Mouse (Mus musculus): ENCODE data around the gene Astn1. TPM values are rescaled to one million over a fixed set of nuclear protein-coding genes. Genes with fewer than 3 reads are reported as not detected.

Gene Astn1
- total and polyA plus RNA-seq, 2 experiments from 2014 or later: 0.10 to 0.95 TPM

- Histone ChIP-seq H3K4me2 (ENCODE audit: low read depth, low read length) (no peak overlapping the region), H3K9ac (replicated peaks; ENCODE audit: low read depth, low read length) (no peak overlapping the region), H3K36me3 (replicated peaks; ENCODE audit: control insufficient read depth, insufficient read depth, low read length) (no peaks in the 10 kb centered on the region), H3K4me1 (ENCODE audit: control insufficient read depth, insufficient read depth) (no peaks in the 10 kb centered on the region), H3K9me3 (replicated peaks; ENCODE audit: control insufficient read depth, low read length) (no peaks in the 10 kb centered on the region), H3K27me3 (ENCODE audit: control insufficient read depth, insufficient read depth, low read length) (no peaks in the 10 kb centered on the region), H3K4me3 (ENCODE audit: low read depth, low read length) (no peak overlapping the region), H3K27ac (ENCODE audit: low read depth) (no peak overlapping the region)
- DNase-seq (ENCODE audit: low spot score): no peak
- no peak for ATAC-seq (ENCODE audit: insufficient read depth, low read depth)
- 93% methylated on average over 1 of the region's 1 CpGs for WGBS
- TF ChIP-seq EP300 (IDR thresholded peaks at IDR 0.05; ENCODE audit: low read depth) (no peak), CTCF (IDR thresholded peaks at IDR 0.05; ENCODE audit: low read depth) (no peak)
These were observed 242.1 kb downstream of the Astn1 start for GRCm38 (mm10) chr1:158604149-158604548.

- no peaks in the 10 kb centered on the region for H3K9me3 ChIP-seq (replicated peaks; ENCODE audit: control insufficient read depth, low read length)
- H3K27ac ChIP-seq (ENCODE audit: low read depth): no peak overlapping the region
- 73% methylated on average over 4 of the region's 4 CpGs for WGBS
- DNase-seq (ENCODE audit: low spot score): no peak
- no peaks in the 10 kb centered on the region for H3K4me1 ChIP-seq (ENCODE audit: control insufficient read depth, insufficient read depth)
- no peak for ATAC-seq (ENCODE audit: insufficient read depth, low read depth)
- no peak for TF ChIP-seq CTCF (IDR thresholded peaks at IDR 0.05; ENCODE audit: low read depth)
- TF ChIP-seq EP300 (IDR thresholded peaks at IDR 0.05; ENCODE audit: low read depth): no peak
- H3K4me3 ChIP-seq (ENCODE audit: low read depth, low read length): no peak overlapping the region
- no peaks in the 10 kb centered on the region for H3K27me3 ChIP-seq (ENCODE audit: control insufficient read depth, insufficient read depth, low read length)
- no peak overlapping the region for H3K9ac ChIP-seq (replicated peaks; ENCODE audit: low read depth, low read length)
- H3K4me2 ChIP-seq (ENCODE audit: low read depth, low read length): no peak overlapping the region
- no peaks in the 10 kb centered on the region for H3K36me3 ChIP-seq (replicated peaks; ENCODE audit: control insufficient read depth, insufficient read depth, low read length)
These were observed 243.5 kb downstream of the Astn1 start for GRCm38 (mm10) chr1:158605597-158605996.

- Histone ChIP-seq H3K9me3 (replicated peaks; ENCODE audit: control insufficient read depth, low read length) (no peaks in the 10 kb centered on the region), H3K27me3 (ENCODE audit: control insufficient read depth, insufficient read depth, low read length) (no peaks in the 10 kb centered on the region), H3K4me3 (ENCODE audit: low read depth, low read length) (no peak overlapping the region), H3K27ac (ENCODE audit: low read depth) (no peak overlapping the region), H3K36me3 (replicated peaks; ENCODE audit: control insufficient read depth, insufficient read depth, low read length) (no peaks in the 10 kb centered on the region), H3K4me2 (ENCODE audit: low read depth, low read length) (no peak overlapping the region), H3K9ac (replicated peaks; ENCODE audit: low read depth, low read length) (no peak overlapping the region), H3K4me1 (ENCODE audit: control insufficient read depth, insufficient read depth) (no peaks in the 10 kb centered on the region)
- no peak for DNase-seq (ENCODE audit: low spot score)
- no peak for TF ChIP-seq CTCF (IDR thresholded peaks at IDR 0.05; ENCODE audit: low read depth)
- no peak for TF ChIP-seq EP300 (IDR thresholded peaks at IDR 0.05; ENCODE audit: low read depth)
- no peak for ATAC-seq (ENCODE audit: insufficient read depth, low read depth)
- WGBS: 83% methylated on average over 10 of the region's 10 CpGs
These were observed 244.3 kb downstream of the Astn1 start for GRCm38 (mm10) chr1:158606324-158606723.

GRCm38 (mm10) chr1:158607201-158607600, 245.1 kb downstream of the Astn1 start:
- H3K27me3 ChIP-seq (ENCODE audit: control insufficient read depth, insufficient read depth, low read length): no peaks in the 10 kb centered on the region
- no peak overlapping the region for H3K4me2 ChIP-seq (ENCODE audit: low read depth, low read length)
- no peak overlapping the region for H3K9ac ChIP-seq (replicated peaks; ENCODE audit: low read depth, low read length)
- H3K36me3 ChIP-seq (replicated peaks; ENCODE audit: control insufficient read depth, insufficient read depth, low read length): no peaks in the 10 kb centered on the region
- H3K4me3 ChIP-seq (ENCODE audit: low read depth, low read length): no peak overlapping the region
- ATAC-seq (ENCODE audit: insufficient read depth, low read depth): no peak
- H3K27ac ChIP-seq (ENCODE audit: low read depth): no peak overlapping the region
- H3K4me1 ChIP-seq (ENCODE audit: control insufficient read depth, insufficient read depth): no peaks in the 10 kb centered on the region
- no peak for DNase-seq (ENCODE audit: low spot score)
- TF ChIP-seq EP300 (IDR thresholded peaks at IDR 0.05; ENCODE audit: low read depth) (no peak), CTCF (IDR thresholded peaks at IDR 0.05; ENCODE audit: low read depth) (no peak)
- 66% methylated on average over 1 of the region's 1 CpGs for WGBS
- H3K9me3 ChIP-seq (replicated peaks; ENCODE audit: control insufficient read depth, low read length): no peaks in the 10 kb centered on the region

- 67% methylated on average over 1 of the region's 1 CpGs for WGBS
- no peak overlapping the region for H3K4me3 ChIP-seq (ENCODE audit: low read depth, low read length)
- H3K36me3 ChIP-seq (replicated peaks; ENCODE audit: control insufficient read depth, insufficient read depth, low read length): no peaks in the 10 kb centered on the region
- H3K27me3 ChIP-seq (ENCODE audit: control insufficient read depth, insufficient read depth, low read length): no peaks in the 10 kb centered on the region
- DNase-seq (ENCODE audit: low spot score) (no peak), ATAC-seq (ENCODE audit: insufficient read depth, low read depth) (no peak)
- H3K4me1 ChIP-seq (ENCODE audit: control insufficient read depth, insufficient read depth): no peaks in the 10 kb centered on the region
- H3K4me2 ChIP-seq (ENCODE audit: low read depth, low read length): no peak overlapping the region
- no peak overlapping the region for H3K9ac ChIP-seq (replicated peaks; ENCODE audit: low read depth, low read length)
- no peaks in the 10 kb centered on the region for H3K9me3 ChIP-seq (replicated peaks; ENCODE audit: control insufficient read depth, low read length)
- H3K27ac ChIP-seq (ENCODE audit: low read depth): no peak overlapping the region
- no peak for TF ChIP-seq EP300 (IDR thresholded peaks at IDR 0.05; ENCODE audit: low read depth)
These were observed 253.1 kb downstream of the Astn1 start for GRCm38 (mm10) chr1:158615202-158615601.

- WGBS: 74% methylated on average over 4 of the region's 4 CpGs
- no peaks in the 10 kb centered on the region for H3K36me3 ChIP-seq (replicated peaks; ENCODE audit: control insufficient read depth, insufficient read depth, low read length)
- TF ChIP-seq CTCF (IDR thresholded peaks at IDR 0.05; ENCODE audit: low read depth) (no peak), EP300 (IDR thresholded peaks at IDR 0.05; ENCODE audit: low read depth) (no peak)
- ATAC-seq (ENCODE audit: insufficient read depth, low read depth) (no peak), DNase-seq (ENCODE audit: low spot score) (no peak)
- H3K27ac ChIP-seq (ENCODE audit: low read depth): no peak overlapping the region
- no peaks in the 10 kb centered on the region for H3K4me1 ChIP-seq (ENCODE audit: control insufficient read depth, insufficient read depth)
- H3K9ac ChIP-seq (replicated peaks; ENCODE audit: low read depth, low read length): no peak overlapping the region
- no peaks in the 10 kb centered on the region for H3K9me3 ChIP-seq (replicated peaks; ENCODE audit: control insufficient read depth, low read length)
- H3K4me3 ChIP-seq (ENCODE audit: low read depth, low read length): no peak overlapping the region
- H3K27me3 ChIP-seq (ENCODE audit: control insufficient read depth, insufficient read depth, low read length): no peaks in the 10 kb centered on the region
- no peak overlapping the region for H3K4me2 ChIP-seq (ENCODE audit: low read depth, low read length)
These were observed 255.9 kb downstream of the Astn1 start for GRCm38 (mm10) chr1:158617943-158618342.
